22 mouse cellular contexts compared by ENCODE assay signal in genomic region chr11:60866021-60866420, GRCm38 (mm10). TPM values are rescaled to one million over a fixed set of nuclear protein-coding genes. Genes with fewer than 3 reads are reported as not detected.
A peak's percentile ranks its signal among the peaks of the same experiment; 100 is the strongest.
DNase-seq lines count a peak whose midpoint lies in the region; ATAC-seq and TF ChIP-seq lines count a peak whose summit lies in the region.
"Had no signal": no experiment of that assay in that cellular context is flagged by ENCODE, and none has a peak within 500 bp of the region (broad histone marks: within the 10 kb centered on the region; RNA-seq: fewer than 3 reads in every experiment).

No protein-coding gene starts in this region.

- no peaks in the 10 kb centered on the region for H3K9me3 ChIP-seq in heart, embryonic 11.5 days (replicated peaks; ENCODE audit: control insufficient read depth, low read length)
- H3K9me3 ChIP-seq: embryonic facial prominence, embryonic 15.5 days; forebrain, embryonic 10.5 days; heart, embryonic 10.5 days; hindbrain, embryonic 10.5 days had no signal

- H3K4me2 ChIP-seq in heart, embryonic 11.5 days = no peak overlapping the region
- H3K4me2 ChIP-seq: embryonic facial prominence, embryonic 15.5 days; hindbrain, embryonic 14.5 days had no signal

- no peak for TF ChIP-seq EP300 in heart, adult 2 months (IDR thresholded peaks at IDR 0.05; ENCODE audit: insufficient read depth, low read depth, low read length)

- WGBS in heart, adult 2 months = 50% methylated on average over 2 of the region's 2 CpGs
- 75% methylated on average over 2 of the region's 2 CpGs for WGBS in heart, embryonic 11.5 days (ENCODE audit: insufficient replicate concordance)

- H3K36me3 ChIP-seq in heart, adult 2 months (ENCODE audit: control insufficient read depth, insufficient read depth, low read length) = peaks cover 4% of the 10 kb centered on the region
- peaks cover 25% of the 10 kb centered on the region for H3K36me3 ChIP-seq in heart, embryonic 11.5 days (ENCODE audit: control insufficient read depth, insufficient read depth, low read length)

- no peak for TF ChIP-seq POLR2A in heart, adult 2 months (IDR thresholded peaks at IDR 0.05; ENCODE audit: insufficient read depth, low read depth, low read length)

- peaks cover 7% of the 10 kb centered on the region; the same call in 1 of the 2 replicates for H3K79me2 ChIP-seq in heart, adult 2 months (replicated peaks; ENCODE audit: control insufficient read depth, insufficient read depth, low read length)

- intact Hi-C loops in heart, adult 2 months (cut with DNase I) = no loop called here

- H3K4me1 ChIP-seq in heart, adult 2 months (ENCODE audit: control insufficient read depth, insufficient read depth, low read length) = peaks cover 21% of the 10 kb centered on the region
- peaks cover 37% of the 10 kb centered on the region for H3K4me1 ChIP-seq in heart, embryonic 11.5 days (ENCODE audit: control insufficient read depth, insufficient read depth, low read length)
- H3K4me1 ChIP-seq: forebrain, embryonic 10.5 days had no signal

- no peak for ATAC-seq in heart, embryonic 11.5 days (replicated peaks; ENCODE audit: insufficient number of reproducible peaks, low FRiP score, low TSS enrichment)
- ATAC-seq in inflammation-experienced regulatory T-cells, adult 6 months = no peak
- ATAC-seq: forebrain, embryonic 14.5 days had no signal

- H3K27ac ChIP-seq in heart, adult 2 months = peak overlapping the region; percentile 1; the same call in 1 of the 2 replicates
- no peak overlapping the region for H3K27ac ChIP-seq in heart, embryonic 11.5 days (ENCODE audit: low read depth, low read length)
- H3K27ac ChIP-seq: embryonic facial prominence, embryonic 15.5 days; forebrain, embryonic 10.5 days; heart, embryonic 10.5 days; hindbrain, embryonic 10.5 days; hindbrain, embryonic 14.5 days had no signal

- no peak for TF ChIP-seq CTCF in heart, adult 2 months (IDR thresholded peaks at IDR 0.05)

- H3K27me3 ChIP-seq in heart, adult 2 months (ENCODE audit: control insufficient read depth, insufficient read depth, low read length) = no peaks in the 10 kb centered on the region
- H3K27me3 ChIP-seq in heart, embryonic 11.5 days (ENCODE audit: control insufficient read depth, insufficient read depth, low read length) = no peaks in the 10 kb centered on the region
- H3K27me3 ChIP-seq: CH12.LX; embryonic facial prominence, embryonic 15.5 days had no signal

- no peak overlapping the region for H3K9ac ChIP-seq in heart, adult 2 months (ENCODE audit: low read depth, low read length)
- no peak overlapping the region for H3K9ac ChIP-seq in heart, embryonic 11.5 days (ENCODE audit: low read depth, low read length)
- H3K9ac ChIP-seq: embryonic facial prominence, embryonic 15.5 days; hindbrain, embryonic 14.5 days had no signal

- DNase-seq in heart, adult 2 months = no peak
- peak; percentile 63 to 73 for DNase-seq in kidney, adult 8-10 months
- no peak for DNase-seq in kidney, postnatal 10 days
- DNase-seq in kidney, adult 9 months = peak; percentile 80
- DNase-seq in kidney, postnatal 36 days = peak; percentile 69
- DNase-seq: adrenal gland, adult 2 months; adrenal gland, postnatal 36 days; cerebellum, adult 11 months; cerebellum, adult 8-10 months; cerebellum, postnatal 14 days; embryo, embryonic 11 days; gastrocnemius, postnatal 10 days had no signal

- no peak overlapping the region for H3K4me3 ChIP-seq in heart, adult 2 months
- H3K4me3 ChIP-seq in heart, embryonic 11.5 days (ENCODE audit: low read depth, low read length) = no peak overlapping the region
- H3K4me3 ChIP-seq: embryonic facial prominence, embryonic 15.5 days; erythroblast, embryonic 14.5 days; forebrain, embryonic 10.5 days; heart, embryonic 10.5 days; hindbrain, embryonic 10.5 days had no signal

RNA-seq across cellular contexts. Expression of gene Tmem11, which starts 13.1 kb away (rescaled TPM):
- total RNA-seq in heart, adult 2 months (2021) = 10 to 100 TPM; 28.3 to 31.4 TPM
- 59.6 and 66.7 TPM in 2 replicates for polyA plus RNA-seq in heart, adult 2 months (2012; rRNA removed)
- 68.1 and 68.4 TPM in 2 replicates for polyA plus RNA-seq in heart, embryonic 11.5 days (2014; fragmentation: Nextera tagmentation; extraction: Ambion mirVana)
- polyA plus RNA-seq in inflammation-experienced regulatory T-cells, adult 6 months (2017; shearing (Covaris generic)) = 10 to 100 TPM; 22.8 to 30.3 (median 28.2) TPM

RNA-seq across cellular contexts. Expression of gene Dhrs7b, which starts 35.6 kb away (rescaled TPM):
- total RNA-seq in heart, adult 2 months (2021) = 10 to 100 TPM; 20.6 to 21.0 TPM
- 14.4 and 22.1 TPM in 2 replicates for polyA plus RNA-seq in heart, adult 2 months (2012; rRNA removed)
- 31.8 and 33.9 TPM in 2 replicates for polyA plus RNA-seq in heart, embryonic 11.5 days (2014; fragmentation: Nextera tagmentation; extraction: Ambion mirVana)
- polyA plus RNA-seq in inflammation-experienced regulatory T-cells, adult 6 months (2017; shearing (Covaris generic)) = 10 to 100 TPM; 16.1 to 20.6 (median 19.2) TPM

RNA-seq across cellular contexts. Expression of gene Natd1, which starts 48.5 kb away (rescaled TPM):
- 10 to 100 TPM; 11.4 to 13.4 TPM for total RNA-seq in heart, adult 2 months (2021)
- 15.6 and 20.0 TPM in 2 replicates for polyA plus RNA-seq in heart, adult 2 months (2012; rRNA removed)
- polyA plus RNA-seq in heart, embryonic 11.5 days (2014; fragmentation: Nextera tagmentation; extraction: Ambion mirVana) = 20.2 and 23.9 TPM in 2 replicates
- 1 to 10 TPM; 5.4 to 6.7 (median 6.4) TPM for polyA plus RNA-seq in inflammation-experienced regulatory T-cells, adult 6 months (2017; shearing (Covaris generic))

RNA-seq across cellular contexts. Expression of gene Shmt1, which starts 54.5 kb away (rescaled TPM):
- total RNA-seq in heart, adult 2 months (2021) = 10 to 100 TPM in 1 of 2 experiments, 1 to 10 TPM in 1; 8.4 to 10.5 TPM
- polyA plus RNA-seq in heart, adult 2 months (2012; rRNA removed) = 7.4 TPM in 2 replicates
- polyA plus RNA-seq in heart, embryonic 11.5 days (2014; fragmentation: Nextera tagmentation; extraction: Ambion mirVana) = 36.4 and 44.4 TPM in 2 replicates
- polyA plus RNA-seq in inflammation-experienced regulatory T-cells, adult 6 months (2017; shearing (Covaris generic)) = 10 to 100 TPM; 13.3 to 16.0 (median 15.6) TPM
- polyA plus RNA-seq: erythroblast, embryonic 14.5 days had no signal

Comparison
In these comparisons a context has a peak if more than half of its experiments do, and no peak if none do; other contexts are left out.
1. DNase-seq: peak in kidney, adult 8-10 months (2 of 2), kidney, adult 9 months (single experiment) and kidney, postnatal 36 days (2 of 2); none in heart, adult 2 months (0 of 2) and kidney, postnatal 10 days (single experiment).